Mouse (Mus musculus): ENCODE data around the gene Gpr165.

Gene Gpr165

DNA sequence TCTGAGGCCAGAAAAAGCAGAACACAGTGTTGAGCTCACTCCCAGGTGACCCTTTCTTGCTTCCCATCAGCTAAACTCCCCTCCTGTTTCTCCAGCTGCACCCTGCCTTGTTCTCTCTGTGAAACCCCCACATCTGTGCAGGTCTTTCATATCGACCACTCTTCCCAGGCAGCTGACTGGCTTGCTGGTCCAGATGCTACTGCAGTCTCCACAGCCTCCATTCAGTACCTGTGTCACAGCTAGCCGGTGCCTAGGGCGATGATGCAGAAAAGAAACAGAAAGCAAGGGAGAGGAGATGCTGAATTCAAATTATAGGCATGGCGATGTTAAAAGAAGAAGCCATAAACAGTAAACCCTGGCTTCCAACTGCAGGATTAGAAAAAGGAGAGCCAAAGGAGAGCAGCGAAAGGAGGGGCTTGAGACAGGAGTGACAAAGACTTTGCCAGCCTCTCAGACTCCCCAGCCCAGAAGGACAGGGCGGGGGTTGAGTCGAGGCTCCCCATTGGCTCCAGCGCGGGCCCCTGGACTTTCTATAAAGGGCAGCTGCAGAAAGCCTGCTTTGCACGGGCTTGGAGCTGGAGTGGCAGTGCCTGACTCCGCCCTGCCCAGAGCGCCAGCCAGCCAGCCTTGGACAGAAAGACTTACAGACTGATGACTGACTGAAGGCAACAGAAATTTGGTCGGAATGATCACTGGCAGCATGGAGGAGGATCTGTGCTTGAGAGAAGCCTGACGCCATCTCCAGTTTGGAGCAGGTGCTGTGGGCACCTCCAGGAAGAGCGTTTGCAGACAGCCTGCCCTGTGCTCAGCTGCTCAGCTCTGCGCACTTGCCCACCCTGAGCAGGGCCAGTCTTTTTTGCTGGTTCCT is at the start of gene Gpr165:
Gene Gpr165 (plus strand): TSS at position 535 of the 868 bp plus-strand sequence.
- peak; percentile 22 to 36 for DNase-seq

DNA sequence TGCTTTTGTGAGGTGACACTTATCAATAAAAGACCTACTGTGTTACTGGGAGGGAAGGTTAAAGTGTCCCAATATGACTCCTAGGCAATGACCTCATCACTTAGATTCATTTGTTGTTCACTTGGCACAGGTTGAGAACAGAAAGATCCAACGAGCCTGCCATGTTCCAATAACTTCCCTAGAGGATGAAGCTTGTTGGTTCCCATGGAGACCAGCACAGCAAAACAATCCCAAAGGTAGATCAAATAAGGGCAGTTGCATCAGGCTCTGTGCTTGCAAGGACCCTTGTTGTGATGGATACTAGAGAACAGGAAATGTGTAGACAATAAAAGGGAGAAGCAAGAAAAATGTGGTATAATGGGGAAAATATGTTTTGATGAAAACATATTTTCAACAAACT is 38.4 kb upstream of the Gpr165 start:
- no peak for DNase-seq

All from kidney, postnatal 4 days (tissue).